Mouse (Mus musculus): Measurements from ENCODE around the gene Cisd3. TPM values are rescaled to one million over a fixed set of nuclear protein-coding genes. Genes with fewer than 3 reads are reported as not detected.
A peak's percentile ranks its signal among the peaks of the same experiment; 100 is the strongest.
"Not testable (repeated sequence)": the region's sequence is repeated elsewhere in the genome, so short reads cannot be mapped to it uniquely, and the experiment has no call there.

Gene Cisd3
- polyA plus RNA-seq, 1 experiment: 51.9 TPM

- DNase-seq (ENCODE audit: extremely low spot score in 1 of 2, low spot score in 1 of 2): peak; percentile 100
These were observed 17.6 kb downstream of the Cisd3 start, which contains the start of gene Psmb3 for GRCm38 (mm10) chr11:97703039-97703826. Gene Psmb3, plus strand, starts transcription at chr11:97703399.

DNA sequence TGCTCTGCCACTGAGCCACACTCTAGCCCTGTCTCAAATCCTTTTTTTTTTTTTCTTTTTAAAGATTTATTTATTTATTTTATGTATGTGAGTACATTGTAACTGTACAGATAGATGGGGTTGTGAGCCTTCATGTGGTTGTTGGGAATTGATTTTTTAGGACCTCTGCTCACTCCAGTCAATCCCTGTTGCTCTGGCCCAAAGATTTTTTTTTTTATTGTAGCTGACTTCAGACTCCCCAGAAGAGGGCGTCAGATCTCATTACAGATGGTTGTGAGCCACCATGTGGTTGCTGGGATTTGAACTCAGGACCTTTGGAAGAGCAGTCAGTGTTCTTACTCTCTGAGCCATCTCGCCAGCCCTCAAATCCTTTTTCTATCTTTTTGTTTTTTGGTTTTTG is 24.4 kb downstream of the Cisd3 start:
- not testable (repeated sequence) for DNase-seq (ENCODE audit: extremely low spot score in 1 of 2, low spot score in 1 of 2)

- no peak for DNase-seq (ENCODE audit: extremely low spot score in 1 of 2, low spot score in 1 of 2)
These were observed 25.7 kb downstream of the Cisd3 start for GRCm38 (mm10) chr11:97711200-97711900.

DNA sequence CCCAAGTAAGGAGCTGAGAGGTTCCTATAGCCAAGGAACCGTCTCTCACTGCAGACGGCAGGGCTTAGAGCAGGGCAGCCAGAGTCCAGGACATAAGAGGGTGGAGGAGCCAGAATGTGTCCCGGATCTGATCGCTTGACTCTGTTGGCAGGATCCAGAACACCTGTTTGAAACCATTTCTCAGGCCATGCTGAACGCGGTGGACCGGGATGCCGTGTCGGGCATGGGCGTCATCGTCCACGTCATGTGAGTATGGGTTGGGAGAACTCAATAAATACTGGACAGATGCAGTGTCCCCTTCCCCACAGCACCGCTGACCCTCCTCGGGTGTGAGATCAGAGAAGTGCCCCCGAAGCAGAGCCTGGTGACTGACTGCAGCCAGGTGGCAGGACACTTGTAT is 26.7 kb downstream of the Cisd3 start:
- DNase-seq (ENCODE audit: extremely low spot score in 1 of 2, low spot score in 1 of 2): no peak

- peak in 1 of 2 experiments; percentile 19 for DNase-seq (ENCODE audit: extremely low spot score in 1 of 2, low spot score in 1 of 2)
These were observed 28.3 kb downstream of the Cisd3 start for GRCm38 (mm10) chr11:97713896-97714295.

GRCm38 (mm10) chr11:97714356-97714755 is 28.7 kb downstream of the Cisd3 start:
- DNase-seq (ENCODE audit: extremely low spot score in 1 of 2, low spot score in 1 of 2): no peak

GRCm38 (mm10) chr11:97714784-97715760 is 29.4 kb downstream of the Cisd3 start:
- peak in 1 of 2 experiments; percentile 43 for DNase-seq (ENCODE audit: extremely low spot score in 1 of 2, low spot score in 1 of 2)

DNA sequence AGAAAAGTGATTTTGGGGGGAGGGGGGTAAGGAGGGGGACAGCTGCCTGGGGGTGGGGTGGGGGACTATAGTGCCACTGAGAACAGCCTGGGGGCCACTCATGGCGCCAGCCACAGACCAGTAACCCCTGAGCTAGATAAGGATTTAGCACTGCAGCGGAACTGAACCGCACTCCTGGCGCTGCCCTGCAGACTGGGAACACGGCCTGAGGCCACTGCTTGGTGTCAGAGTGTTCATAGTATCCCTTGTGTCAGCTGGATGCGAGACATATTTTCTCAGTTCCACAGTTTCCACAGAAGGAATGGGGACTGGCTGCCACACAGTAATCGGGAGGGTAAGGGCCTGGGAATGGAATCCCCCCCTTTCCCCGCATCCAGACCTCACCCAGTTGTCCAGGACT is 30.4 kb downstream of the Cisd3 start:
- no peak for DNase-seq (ENCODE audit: extremely low spot score in 1 of 2, low spot score in 1 of 2)

DNA sequence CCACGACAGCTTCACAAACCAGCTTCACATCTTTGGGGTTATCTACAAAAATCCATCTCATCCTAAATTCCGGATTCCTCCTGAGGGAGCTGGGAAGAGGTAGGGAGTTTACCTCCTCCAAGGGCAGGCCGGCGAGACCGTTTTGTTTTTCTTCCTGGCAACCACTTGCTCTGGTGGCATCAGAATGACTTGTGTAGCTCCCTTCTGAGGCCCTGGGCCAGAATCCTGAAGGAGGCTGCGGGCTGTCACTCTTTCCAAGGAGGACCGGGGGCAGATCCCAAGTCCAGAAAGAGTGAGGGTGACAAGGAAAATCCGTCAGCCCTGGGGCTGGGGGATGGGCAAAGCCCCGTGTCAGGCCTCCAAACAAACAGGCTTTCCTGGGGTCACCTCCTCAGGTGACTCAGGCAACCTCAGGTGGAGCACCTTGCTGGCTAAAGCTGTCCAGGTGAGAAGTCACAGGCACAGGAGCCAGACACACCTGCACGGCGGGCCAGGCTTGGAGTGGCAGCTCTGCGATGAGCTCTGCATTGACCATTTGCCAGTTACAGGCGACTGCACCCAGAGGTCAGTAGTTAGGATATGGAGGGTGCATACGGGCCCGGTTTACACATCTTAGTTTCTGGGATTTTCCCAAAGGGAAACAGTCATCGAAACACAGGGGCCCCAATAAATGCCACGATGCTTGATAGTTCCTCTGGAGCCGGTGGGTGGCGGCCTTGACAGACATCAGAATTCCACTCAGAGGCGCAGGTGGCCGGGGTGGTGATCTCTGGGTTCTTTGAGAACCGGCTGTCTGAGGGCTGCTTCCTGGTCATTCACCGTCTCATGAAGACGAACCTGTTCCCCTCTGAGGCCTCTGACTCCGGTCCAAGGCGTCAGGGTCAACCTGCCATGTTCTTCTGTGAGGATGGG is 32.0 kb downstream of the Cisd3 start:
- no peak for DNase-seq (ENCODE audit: extremely low spot score in 1 of 2, low spot score in 1 of 2)

GRCm38 (mm10) chr11:97718281-97718860 is 32.7 kb downstream of the Cisd3 start:
- DNase-seq (ENCODE audit: extremely low spot score in 1 of 2, low spot score in 1 of 2): no peak

GRCm38 (mm10) chr11:97719041-97719440 is 33.4 kb downstream of the Cisd3 start:
- DNase-seq (ENCODE audit: extremely low spot score in 1 of 2, low spot score in 1 of 2): no peak

- no peak for DNase-seq (ENCODE audit: extremely low spot score in 1 of 2, low spot score in 1 of 2)
These were observed 35.7 kb downstream of the Cisd3 start for GRCm38 (mm10) chr11:97721338-97721737.

DNA sequence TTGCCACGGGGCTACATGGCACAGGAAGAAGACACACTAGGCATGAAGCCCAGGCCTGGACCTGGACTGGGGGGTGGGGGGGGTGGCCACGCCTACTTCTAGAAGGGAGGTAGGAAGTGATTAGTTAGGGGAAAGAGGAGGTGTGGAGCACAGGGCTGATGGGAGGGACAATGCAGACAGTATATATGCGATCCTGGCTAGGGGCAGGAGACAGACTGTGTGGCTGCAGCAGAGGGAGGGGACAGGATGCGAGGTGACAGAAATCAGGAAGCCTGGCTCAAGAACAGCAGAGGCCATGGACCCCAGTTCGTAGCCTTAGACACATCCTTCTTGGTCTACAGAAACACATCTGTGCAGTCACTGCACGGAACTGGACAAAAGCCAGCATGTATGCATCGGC is 38.1 kb downstream of the Cisd3 start:
- DNase-seq (ENCODE audit: extremely low spot score in 1 of 2, low spot score in 1 of 2): no peak

GRCm38 (mm10) chr11:97728311-97728710 is 42.7 kb downstream of the Cisd3 start:
- DNase-seq (ENCODE audit: extremely low spot score in 1 of 2, low spot score in 1 of 2): no peak

GRCm38 (mm10) chr11:97728730-97729129 is 43.1 kb downstream of the Cisd3 start:
- no peak for DNase-seq (ENCODE audit: extremely low spot score in 1 of 2, low spot score in 1 of 2)

DNA sequence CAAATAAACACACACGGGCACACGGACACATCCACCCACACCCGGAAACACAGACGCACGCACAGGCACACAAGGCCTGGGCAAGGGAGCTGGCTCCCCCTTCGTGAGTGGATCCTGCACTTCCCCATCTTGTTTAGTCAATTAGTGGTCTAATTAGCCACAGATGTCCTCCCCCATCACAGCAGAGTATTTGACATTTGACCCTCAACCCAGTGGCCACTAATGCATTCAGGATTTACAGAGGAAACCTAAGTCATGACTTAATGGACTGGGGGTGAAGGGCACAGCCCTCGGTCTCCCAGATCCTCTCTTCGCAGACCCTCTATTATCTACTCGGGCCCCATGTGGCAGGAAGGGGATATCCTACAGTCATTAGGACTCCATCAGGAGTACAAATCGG is 48.1 kb downstream of the Cisd3 start:
- no peak for DNase-seq (ENCODE audit: extremely low spot score in 1 of 2, low spot score in 1 of 2)

- DNase-seq (ENCODE audit: extremely low spot score in 1 of 2, low spot score in 1 of 2): not testable (repeated sequence)
These were observed 49.2 kb downstream of the Cisd3 start for GRCm38 (mm10) chr11:97734810-97735209.

GRCm38 (mm10) chr11:97736645-97737044 is 51.0 kb downstream of the Cisd3 start:
- no peak for DNase-seq (ENCODE audit: extremely low spot score in 1 of 2, low spot score in 1 of 2)

- no peak for DNase-seq (ENCODE audit: extremely low spot score in 1 of 2, low spot score in 1 of 2)
These were observed 52.0 kb downstream of the Cisd3 start for GRCm38 (mm10) chr11:97737600-97737999.

Data from frontal cortex, adult 2 months (tissue).